Mouse (Mus musculus): ENCODE measurements around the gene Primpol. TPM values are rescaled to one million over a fixed set of nuclear protein-coding genes. Genes with fewer than 3 reads are reported as not detected.
"Not testable (repeated sequence)": the region's sequence is repeated elsewhere in the genome, so short reads cannot be mapped to it uniquely, and the experiment has no call there.

The Primpol gene
- total RNA-seq, 2 experiments from 2014 or later = 1.9 to 2.4 TPM

DNA sequence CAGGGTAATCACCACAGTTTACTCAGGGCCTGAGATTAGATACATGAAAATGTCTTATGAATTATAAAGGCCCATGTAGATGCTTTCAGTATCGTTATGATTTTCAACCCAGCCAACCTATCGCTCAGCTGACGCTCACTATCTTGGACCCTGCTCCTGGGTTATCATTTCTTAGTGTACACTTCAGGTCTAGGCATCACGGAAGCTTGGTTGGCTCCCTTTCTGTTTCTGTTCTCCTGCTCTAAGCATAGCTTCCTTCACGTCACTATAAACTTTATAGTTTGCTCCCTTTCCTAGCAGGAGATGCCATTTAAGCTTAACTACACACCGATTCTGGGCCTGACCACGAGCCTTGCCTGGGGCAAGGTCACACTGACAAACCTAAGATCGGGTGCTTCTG, 5.5 kb downstream of the Primpol start:
- no peak for DNase-seq (ENCODE audit: low spot score)
- intact Hi-C loops (cut with DNase I) = loop anchor here (5.0 kb wide), 1 partner anchor 59 kb away; the partner anchor contains the start of gene Cenpu

- no peak for DNase-seq (ENCODE audit: low spot score)
- intact Hi-C loops (cut with DNase I) = no loop called here
Observed at GRCm38 (mm10) chr8:46606930-46607329, 10.1 kb downstream of the Primpol start.

- no peak for DNase-seq (ENCODE audit: low spot score)
- intact Hi-C loops (cut with DNase I) = no loop called here
Observed at GRCm38 (mm10) chr8:46603587-46603986, 13.4 kb downstream of the Primpol start.

DNA sequence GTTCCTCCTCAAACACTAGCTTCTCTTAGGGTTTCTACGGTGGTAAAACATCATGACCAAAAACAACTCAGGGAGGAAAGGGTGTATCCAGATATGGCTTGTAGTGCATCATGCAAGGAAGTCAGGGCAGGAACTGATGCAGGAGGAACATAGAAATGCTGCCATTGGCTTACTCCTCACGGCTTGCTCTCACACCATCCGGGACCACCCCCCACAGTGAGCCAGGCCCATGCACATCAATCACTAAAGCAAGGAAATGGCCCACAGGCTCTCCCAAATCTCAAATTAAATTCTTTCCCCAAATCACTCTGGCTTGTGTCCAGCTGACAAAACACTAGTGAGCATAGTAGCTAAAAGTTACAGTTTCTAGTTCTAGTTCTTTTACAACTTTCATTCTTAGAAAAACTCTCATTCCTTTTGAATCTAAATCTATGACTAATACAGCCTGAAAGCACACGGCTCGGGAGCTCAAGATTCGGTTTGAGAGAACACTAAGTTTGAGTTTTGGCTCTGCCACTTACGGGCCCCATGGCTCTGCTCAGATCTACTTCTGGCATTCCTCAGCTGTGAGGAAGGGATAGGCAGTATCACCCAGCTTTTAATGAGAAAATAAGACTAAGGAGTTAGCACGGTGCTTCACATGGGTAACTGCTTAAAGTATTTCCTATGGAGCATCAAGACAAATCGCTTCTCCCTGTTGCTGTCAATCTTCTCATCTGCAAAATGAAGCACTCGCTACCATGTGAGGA, 15.9 kb downstream of the Primpol start:
- intact Hi-C loops (cut with DNase I) = no loop called here

GRCm38 (mm10) chr8:46599314-46599904, 17.6 kb downstream of the Primpol start:
- intact Hi-C loops (cut with DNase I) = no loop called here
- no peak for DNase-seq (ENCODE audit: low spot score)

More for the DNA sequence above, 15.9 kb downstream of the Primpol start:
- DNase-seq (ENCODE audit: low spot score) = no peak

DNA sequence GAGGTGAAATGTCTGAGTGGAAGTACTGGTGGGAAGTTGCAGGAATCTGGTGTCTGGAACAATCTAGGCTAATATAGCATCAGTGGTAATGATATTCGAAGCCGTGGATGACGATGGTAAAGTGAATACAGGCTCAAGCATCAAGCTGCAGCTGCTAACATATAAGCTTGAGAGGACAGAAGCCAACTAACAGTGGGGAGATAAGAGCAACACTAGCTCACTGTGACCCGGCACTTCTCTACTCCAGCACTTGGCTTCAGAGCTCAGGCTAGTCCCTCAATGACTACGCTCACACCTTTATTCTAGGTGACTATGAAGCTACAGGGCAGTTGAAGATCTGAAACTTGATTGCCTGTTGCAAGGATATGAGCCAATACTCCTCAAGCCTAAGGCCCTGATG, 18.3 kb downstream of the Primpol start:
- intact Hi-C loops (cut with DNase I) = no loop called here
- DNase-seq (ENCODE audit: low spot score) = no peak

DNA sequence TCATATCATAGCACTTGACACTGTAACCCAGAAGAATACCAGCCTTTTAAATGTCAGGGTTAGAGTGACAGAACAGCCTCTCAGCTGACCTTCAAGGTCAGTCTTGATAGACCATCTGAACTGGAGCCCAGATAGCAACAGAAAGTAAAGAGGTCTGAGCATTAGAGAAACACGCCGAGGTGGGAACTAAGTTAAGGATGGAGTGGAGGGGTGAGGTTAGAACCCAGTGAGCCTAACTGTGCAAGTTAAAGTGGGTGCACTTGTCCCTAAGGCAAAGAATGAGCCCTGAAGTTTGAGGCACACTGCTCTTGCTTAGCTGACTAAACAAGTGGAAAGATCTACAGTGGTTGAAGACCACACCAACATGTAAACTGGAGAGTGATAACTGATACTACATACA, 18.9 kb downstream of the Primpol start:
- intact Hi-C loops (cut with DNase I) = no loop called here
- no peak for DNase-seq (ENCODE audit: low spot score)

- intact Hi-C loops (cut with DNase I) = no loop called here
- DNase-seq (ENCODE audit: low spot score) = no peak
Observed at GRCm38 (mm10) chr8:46597411-46597810, 19.6 kb downstream of the Primpol start.

DNA sequence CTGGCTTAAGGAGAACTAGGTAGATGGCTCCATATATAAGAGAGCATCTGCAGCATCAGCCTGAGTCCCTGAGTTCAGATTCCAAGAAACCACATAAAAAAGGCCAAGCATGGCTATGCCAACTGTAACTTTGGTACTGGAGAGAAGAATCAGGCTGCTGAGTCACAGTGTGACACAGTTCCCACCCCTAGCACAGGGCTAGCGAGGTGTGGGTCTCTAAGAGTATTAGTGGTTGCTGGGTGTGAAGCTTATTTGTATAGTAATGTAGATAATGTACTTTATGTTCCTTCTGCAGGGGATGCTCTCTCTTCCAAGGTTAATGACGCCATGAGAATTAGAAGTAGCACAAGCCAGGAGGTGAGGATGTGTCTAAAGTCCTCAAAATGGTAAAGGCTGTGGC, 20.5 kb downstream of the Primpol start:
- DNase-seq (ENCODE audit: low spot score) = no peak
- intact Hi-C loops (cut with DNase I) = no loop called here

DNA sequence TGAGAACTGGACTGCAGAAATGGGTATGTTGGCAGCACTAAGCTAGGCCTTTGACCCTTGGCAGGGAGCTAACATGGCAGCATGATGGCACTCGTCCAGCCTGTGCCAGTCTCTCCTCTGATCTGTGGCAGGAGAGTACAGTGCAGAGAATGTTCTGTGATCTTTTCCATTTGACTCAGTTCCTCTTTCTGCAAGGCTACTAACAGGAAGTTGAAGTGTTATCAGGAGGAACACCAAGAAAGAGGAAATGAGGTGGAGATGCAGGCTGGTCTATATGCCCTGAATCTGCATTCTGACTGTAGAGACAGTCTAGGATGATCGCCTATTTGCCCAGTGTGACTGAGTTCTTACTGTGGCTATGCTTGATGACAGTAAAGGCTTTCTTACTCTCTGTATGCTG, 21.4 kb downstream of the Primpol start:
- no peak for DNase-seq (ENCODE audit: low spot score)
- intact Hi-C loops (cut with DNase I) = no loop called here

DNA sequence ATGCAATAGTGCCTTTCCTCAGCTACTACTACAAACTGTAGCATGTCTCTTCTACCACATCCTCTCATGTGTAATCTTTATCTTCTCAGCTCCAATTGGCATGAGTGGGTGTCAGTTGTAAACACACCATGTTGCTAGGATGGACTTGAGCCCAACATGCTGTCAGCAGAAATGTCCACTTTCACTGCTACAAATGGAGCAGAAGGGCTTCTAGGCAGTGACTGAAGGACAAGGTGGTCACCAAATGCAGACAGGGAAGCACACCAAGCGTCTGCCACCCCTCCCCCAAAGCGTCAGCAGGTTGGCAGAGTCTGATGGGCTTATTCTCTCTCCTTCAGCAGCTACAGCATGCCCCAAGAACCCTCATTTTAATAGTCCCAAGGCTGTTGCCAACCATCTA, 23.2 kb downstream of the Primpol start:
- intact Hi-C loops (cut with DNase I) = no loop called here
- DNase-seq (ENCODE audit: low spot score) = no peak

DNA sequence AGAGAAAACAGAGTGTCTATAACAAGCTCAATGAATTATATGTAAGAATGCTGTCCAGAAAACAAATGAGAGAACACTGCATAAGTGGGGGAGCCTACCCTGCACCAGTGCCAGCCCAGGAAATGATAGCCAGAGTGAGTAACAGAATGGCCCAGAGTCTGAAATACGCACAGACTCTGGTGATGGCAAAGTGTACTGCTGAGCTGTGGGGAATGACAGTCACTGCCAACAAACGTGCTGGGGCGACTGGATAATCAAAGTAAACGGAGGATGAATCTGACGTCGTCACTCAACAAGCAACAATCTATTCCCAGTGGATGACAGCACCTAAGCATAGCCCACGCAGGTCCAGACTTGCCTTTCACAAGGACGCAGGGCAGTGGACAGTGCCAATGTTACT, 23.9 kb downstream of the Primpol start:
- intact Hi-C loops (cut with DNase I) = no loop called here
- DNase-seq (ENCODE audit: low spot score) = no peak

GRCm38 (mm10) chr8:46588663-46589062, 28.3 kb downstream of the Primpol start:
- no peak for DNase-seq (ENCODE audit: low spot score)
- intact Hi-C loops (cut with DNase I) = no loop called here

GRCm38 (mm10) chr8:46587911-46588310, 29.1 kb downstream of the Primpol start:
- intact Hi-C loops (cut with DNase I) = no loop called here
- no peak for DNase-seq (ENCODE audit: low spot score)

DNA sequence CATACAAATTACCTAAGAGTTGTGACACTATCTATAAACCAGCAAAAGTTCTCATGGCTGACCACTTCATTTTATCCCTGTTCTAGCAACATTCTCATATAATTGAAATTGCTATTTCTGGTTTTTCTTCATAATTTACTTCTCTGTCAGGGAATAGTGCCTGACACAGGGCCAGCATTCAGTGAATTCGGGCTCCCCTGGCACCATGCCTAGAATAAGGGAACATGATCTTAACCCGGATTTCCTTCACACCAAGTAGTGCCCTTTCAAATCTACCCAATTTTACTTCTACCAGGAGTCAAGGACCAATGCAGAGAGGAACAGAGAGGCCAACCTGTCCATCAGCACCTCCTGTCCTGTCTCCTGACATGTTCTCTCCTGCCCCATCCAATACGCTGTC, 31.4 kb downstream of the Primpol start:
- no peak for DNase-seq (ENCODE audit: low spot score)
- intact Hi-C loops (cut with DNase I) = no loop called here

DNA sequence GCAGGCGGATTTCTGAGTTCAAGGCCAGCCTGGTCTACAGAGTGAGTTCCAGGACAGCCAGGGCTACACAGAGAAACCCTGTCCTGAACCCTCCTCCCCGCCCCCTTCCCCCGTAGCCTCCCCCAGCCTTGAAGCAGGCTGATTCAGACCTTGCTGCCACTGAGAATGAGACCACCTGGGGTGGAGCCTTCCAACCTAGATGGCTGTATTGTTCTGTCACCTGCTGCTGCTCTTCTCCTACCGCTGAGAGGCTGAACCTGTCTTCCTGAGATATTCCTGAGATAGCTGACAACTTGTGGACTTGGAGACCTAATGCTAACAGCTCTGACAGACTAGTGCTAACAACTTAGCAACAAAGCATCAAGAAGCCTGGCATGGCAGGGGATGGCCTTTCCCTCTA, 32.7 kb downstream of the Primpol start:
- intact Hi-C loops (cut with DNase I); DNase-seq (ENCODE audit: low spot score): not testable (repeated sequence)

GRCm38 (mm10) chr8:46578794-46579193, 38.2 kb downstream of the Primpol start:
- intact Hi-C loops (cut with DNase I) = no loop called here
- DNase-seq (ENCODE audit: low spot score) = no peak

- no peak for DNase-seq (ENCODE audit: low spot score)
- intact Hi-C loops (cut with DNase I) = no loop called here
Observed at GRCm38 (mm10) chr8:46573964-46574363, 43.0 kb downstream of the Primpol start.

- intact Hi-C loops (cut with DNase I) = no loop called here
- no peak for DNase-seq (ENCODE audit: low spot score)
Observed at GRCm38 (mm10) chr8:46573446-46573845, 43.6 kb downstream of the Primpol start.

GRCm38 (mm10) chr8:46570673-46571072, 46.3 kb downstream of the Primpol start:
- no peak for DNase-seq (ENCODE audit: low spot score)
- intact Hi-C loops (cut with DNase I) = no loop called here

DNA sequence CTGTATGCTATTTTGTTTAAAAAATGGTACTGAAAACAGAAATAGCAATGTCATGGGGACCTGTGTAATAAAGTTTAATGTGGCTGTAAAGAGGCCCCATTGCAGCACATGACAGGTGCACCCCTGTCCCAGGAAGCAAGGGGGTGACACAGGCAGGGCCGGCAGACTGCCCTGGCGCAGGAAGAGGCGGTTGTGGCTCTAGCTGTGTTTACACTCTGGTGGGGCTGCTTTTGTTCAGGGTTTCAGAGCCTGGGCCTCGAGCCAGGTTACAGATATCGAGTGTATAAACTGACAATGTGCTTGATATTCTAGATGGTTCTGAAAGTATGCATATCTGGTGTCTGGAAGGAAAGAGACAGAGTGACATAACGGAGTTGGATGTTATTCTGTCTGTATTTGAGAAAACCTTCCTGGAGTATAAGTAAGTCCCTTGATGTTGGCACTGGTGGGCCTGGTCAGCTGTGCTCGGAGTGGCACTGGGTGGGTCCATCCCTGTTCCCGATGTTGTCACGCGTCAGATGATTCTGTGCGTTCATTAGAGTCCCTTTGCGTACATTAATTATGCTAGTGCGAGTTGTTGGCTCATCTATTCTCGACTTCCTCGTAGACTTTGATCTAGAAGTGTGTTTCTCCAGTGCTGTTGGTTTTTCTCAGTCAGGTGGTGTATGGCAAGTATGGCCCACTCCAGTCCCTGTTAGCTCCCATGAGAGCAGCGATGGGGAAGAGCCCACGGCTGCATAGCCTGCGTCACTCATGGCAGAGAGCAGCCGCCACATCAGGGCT, 47.2 kb downstream of the Primpol start:
- intact Hi-C loops (cut with DNase I) = no loop called here
- DNase-seq (ENCODE audit: low spot score) = no peak

Data from heart, postnatal 25 days (tissue).